Mouse (Mus musculus): ENCODE measurements around the gene Chid1. TPM values are rescaled to one million over a fixed set of nuclear protein-coding genes. Genes with fewer than 3 reads are reported as not detected.

Chid1 gene
- polyA plus RNA-seq, 1 experiment from 2014 or later = 47.3 TPM

- no peaks in the 10 kb centered on the region for H3K36me3 ChIP-seq
- no peak overlapping the region for H3K4me2 ChIP-seq (replicated peaks)
- H3K4me3 ChIP-seq (replicated peaks) = no peak overlapping the region
- H3K9me3 ChIP-seq (replicated peaks) = no peaks in the 10 kb centered on the region
- 66% methylated on average over 4 of the region's 4 CpGs for WGBS
- H3K27me3 ChIP-seq = no peaks in the 10 kb centered on the region
- H3K9ac ChIP-seq = no peak overlapping the region
- peaks cover 9% of the 10 kb centered on the region for H3K4me1 ChIP-seq
- H3K27ac ChIP-seq (replicated peaks) = no peak overlapping the region
- no peak for ATAC-seq (ENCODE audit: insufficient number of reproducible peaks, low FRiP score, low TSS enrichment, low read depth)
Observed at GRCm38 (mm10) chr7:141558329-141558776, 18.7 kb upstream of the Chid1 start.

DNA sequence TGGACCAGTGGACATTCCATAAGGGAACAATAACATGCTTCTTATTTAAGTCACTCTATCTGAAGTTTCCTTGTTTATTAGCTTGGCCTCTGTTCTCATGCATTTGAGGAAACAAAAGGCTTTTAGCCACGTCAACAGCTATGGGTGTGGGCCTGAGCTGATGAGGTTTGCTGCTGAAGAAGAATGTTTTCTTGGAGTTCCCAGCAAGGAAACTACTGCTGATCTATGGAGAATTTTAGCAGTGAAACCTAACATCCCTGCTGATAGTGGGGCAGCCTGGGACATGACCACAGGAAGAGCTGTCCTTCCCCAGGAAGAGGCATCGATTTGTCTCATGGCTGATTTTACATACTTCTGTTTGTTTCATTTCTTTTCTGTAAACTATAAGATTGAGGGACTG lies 10.8 kb upstream of the Chid1 start:
- Histone ChIP-seq H3K9me3 (replicated peaks) (no peaks in the 10 kb centered on the region), H3K4me2 (replicated peaks) (no peak overlapping the region), H3K27ac (replicated peaks) (no peak overlapping the region; the same call in 1 of the 2 replicates), H3K27me3 (no peaks in the 10 kb centered on the region), H3K4me3 (replicated peaks) (no peak overlapping the region), H3K4me1 (no peaks in the 10 kb centered on the region), H3K36me3 (no peaks in the 10 kb centered on the region), H3K9ac (no peak overlapping the region)
- WGBS = 68% methylated on average over 2 of the region's 2 CpGs
- ATAC-seq (ENCODE audit: insufficient number of reproducible peaks, low FRiP score, low TSS enrichment, low read depth) = no peak

GRCm38 (mm10) chr7:141549432-141550061 lies 9.9 kb upstream of the Chid1 start:
- 79% methylated on average over 3 of the region's 3 CpGs for WGBS
- Histone ChIP-seq H3K4me1 (no peaks in the 10 kb centered on the region), H3K36me3 (no peaks in the 10 kb centered on the region), H3K4me2 (replicated peaks) (no peak overlapping the region), H3K27me3 (no peaks in the 10 kb centered on the region), H3K4me3 (replicated peaks) (no peak overlapping the region), H3K27ac (replicated peaks) (no peak overlapping the region), H3K9me3 (replicated peaks) (no peaks in the 10 kb centered on the region), H3K9ac (no peak overlapping the region)
- ATAC-seq (ENCODE audit: insufficient number of reproducible peaks, low FRiP score, low TSS enrichment, low read depth) = no peak

GRCm38 (mm10) chr7:141544654-141545053 lies 5.0 kb upstream of the Chid1 start:
- Histone ChIP-seq H3K4me3 (replicated peaks) (no peak overlapping the region), H3K4me1 (peaks cover 13% of the 10 kb centered on the region), H3K9me3 (replicated peaks) (no peaks in the 10 kb centered on the region), H3K4me2 (replicated peaks) (no peak overlapping the region), H3K27me3 (no peaks in the 10 kb centered on the region), H3K36me3 (no peaks in the 10 kb centered on the region), H3K9ac (no peak overlapping the region), H3K27ac (replicated peaks) (no peak overlapping the region)
- 65% methylated on average over 4 of the region's 4 CpGs for WGBS
- no peak for ATAC-seq (ENCODE audit: insufficient number of reproducible peaks, low FRiP score, low TSS enrichment, low read depth)

DNA sequence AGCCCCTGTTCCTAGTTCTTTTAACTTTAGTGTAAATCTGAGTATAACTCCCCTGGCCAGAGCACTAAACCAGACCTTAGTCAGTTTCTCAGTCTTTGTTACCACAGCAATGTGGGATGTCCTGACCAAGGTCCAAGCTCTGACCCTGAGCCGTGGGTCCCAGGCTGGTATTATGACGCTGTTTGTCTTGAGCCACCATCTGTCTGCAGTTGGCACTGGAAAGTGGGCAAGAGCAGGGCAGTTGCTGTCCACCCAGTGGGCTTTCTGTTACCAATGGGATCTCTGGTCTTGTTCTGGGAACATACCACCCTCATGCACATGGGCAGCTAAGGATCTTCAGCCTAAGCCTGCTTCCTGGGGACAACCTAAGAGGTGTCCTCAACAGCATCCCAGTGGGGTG lies 2.9 kb upstream of the Chid1 start:
- no peaks in the 10 kb centered on the region for H3K9me3 ChIP-seq (replicated peaks)
- no peak overlapping the region for H3K27ac ChIP-seq (replicated peaks)
- no peak for ATAC-seq (ENCODE audit: insufficient number of reproducible peaks, low FRiP score, low TSS enrichment, low read depth)
- H3K27me3 ChIP-seq = no peaks in the 10 kb centered on the region
- no peak overlapping the region for H3K4me2 ChIP-seq (replicated peaks)
- no peaks in the 10 kb centered on the region for H3K36me3 ChIP-seq
- no peak overlapping the region for H3K4me3 ChIP-seq (replicated peaks)
- no peak overlapping the region for H3K9ac ChIP-seq
- 90% methylated on average over 2 of the region's 2 CpGs for WGBS
- peaks cover 24% of the 10 kb centered on the region for H3K4me1 ChIP-seq

- no peaks in the 10 kb centered on the region for H3K27me3 ChIP-seq
- H3K4me2 ChIP-seq (replicated peaks) = no peak overlapping the region
- no peak overlapping the region for H3K27ac ChIP-seq (replicated peaks)
- peaks cover 24% of the 10 kb centered on the region for H3K4me1 ChIP-seq
- 59% methylated on average over 4 of the region's 4 CpGs for WGBS
- no peaks in the 10 kb centered on the region for H3K36me3 ChIP-seq
- ATAC-seq (ENCODE audit: insufficient number of reproducible peaks, low FRiP score, low TSS enrichment, low read depth) = no peak
- H3K4me3 ChIP-seq (replicated peaks) = no peak overlapping the region
- H3K9me3 ChIP-seq (replicated peaks) = no peaks in the 10 kb centered on the region
- H3K9ac ChIP-seq = no peak overlapping the region
Observed at GRCm38 (mm10) chr7:141541681-141542080, 2.0 kb upstream of the Chid1 start.

- Histone ChIP-seq H3K4me2 (replicated peaks) (peak overlapping the region; percentile 78), H3K4me1 (peaks cover 24% of the 10 kb centered on the region), H3K36me3 (no peaks in the 10 kb centered on the region), H3K4me3 (replicated peaks) (peak overlapping the region; percentile 74), H3K27ac (replicated peaks) (peak overlapping the region; percentile 65), H3K27me3 (no peaks in the 10 kb centered on the region), H3K9me3 (replicated peaks) (no peaks in the 10 kb centered on the region), H3K9ac (no peak overlapping the region)
- peak; percentile 62 for ATAC-seq (ENCODE audit: insufficient number of reproducible peaks, low FRiP score, low TSS enrichment, low read depth)
- WGBS = 49% methylated on average over 13 of the region's 13 CpGs
Observed at GRCm38 (mm10) chr7:141540312-141541081, 840 bp upstream of the Chid1 start.

DNA sequence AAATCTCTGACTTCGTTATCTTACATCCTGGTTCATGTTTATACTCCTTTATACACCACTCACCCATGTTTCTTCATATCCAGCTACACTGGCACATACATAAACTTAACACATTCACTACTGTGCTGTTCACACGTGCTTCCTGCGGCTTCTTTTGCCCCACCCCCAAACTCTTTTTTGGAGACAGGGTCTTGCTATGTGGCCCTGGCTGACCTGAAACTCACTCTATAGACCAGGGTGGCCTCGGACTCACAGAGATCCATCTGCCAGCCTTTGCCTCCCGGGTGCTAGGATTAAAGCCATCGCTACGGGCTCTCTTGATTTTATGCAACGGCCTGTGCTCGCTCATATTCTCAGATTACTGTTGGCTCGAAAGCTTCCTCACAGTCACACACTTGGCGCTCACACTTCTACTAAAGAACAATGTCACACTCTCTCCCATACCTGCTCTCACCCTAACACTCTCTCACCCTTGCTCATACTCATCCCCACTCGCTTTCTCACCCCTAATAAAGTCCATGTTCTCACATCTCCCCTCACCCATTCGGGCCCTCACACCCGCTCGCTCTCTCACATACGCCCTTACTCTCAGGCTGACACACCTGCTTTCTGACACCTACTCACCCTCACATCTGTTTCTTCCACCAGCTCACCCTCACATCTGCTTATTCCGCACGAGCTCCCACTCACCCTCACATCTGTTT lies 653 bp downstream of the Chid1 start:
- H3K4me2 ChIP-seq (replicated peaks) = peak overlapping the region; percentile 78
- peak overlapping the region; percentile 74 for H3K4me3 ChIP-seq (replicated peaks)
- 11% methylated on average over 18 of the region's 18 CpGs for WGBS
- H3K27ac ChIP-seq (replicated peaks) = peak overlapping the region; percentile 75
- peak overlapping the region; percentile 62 for H3K9ac ChIP-seq
- H3K9me3 ChIP-seq (replicated peaks) = no peaks in the 10 kb centered on the region
- H3K4me1 ChIP-seq = peaks cover 24% of the 10 kb centered on the region
- no peaks in the 10 kb centered on the region for H3K27me3 ChIP-seq
- 0 out of 2 replicates have a peak, but pooled peaks have one; percentile 5 for ATAC-seq (ENCODE audit: insufficient number of reproducible peaks, low FRiP score, low TSS enrichment, low read depth)
- H3K36me3 ChIP-seq = no peaks in the 10 kb centered on the region

GRCm38 (mm10) chr7:141535570-141535969 lies 4.1 kb downstream of the Chid1 start:
- no peaks in the 10 kb centered on the region for H3K27me3 ChIP-seq
- H3K4me3 ChIP-seq (replicated peaks) = no peak overlapping the region
- peaks cover 18% of the 10 kb centered on the region for H3K4me1 ChIP-seq
- no peak overlapping the region for H3K9ac ChIP-seq
- no peak overlapping the region for H3K27ac ChIP-seq (replicated peaks)
- peaks cover 5% of the 10 kb centered on the region; the same call in 1 of the 2 replicates for H3K36me3 ChIP-seq
- H3K4me2 ChIP-seq (replicated peaks) = no peak overlapping the region
- ATAC-seq (ENCODE audit: insufficient number of reproducible peaks, low FRiP score, low TSS enrichment, low read depth) = no peak
- H3K9me3 ChIP-seq (replicated peaks) = no peaks in the 10 kb centered on the region
- WGBS = 71% methylated on average over 1 of the region's 1 CpGs

DNA sequence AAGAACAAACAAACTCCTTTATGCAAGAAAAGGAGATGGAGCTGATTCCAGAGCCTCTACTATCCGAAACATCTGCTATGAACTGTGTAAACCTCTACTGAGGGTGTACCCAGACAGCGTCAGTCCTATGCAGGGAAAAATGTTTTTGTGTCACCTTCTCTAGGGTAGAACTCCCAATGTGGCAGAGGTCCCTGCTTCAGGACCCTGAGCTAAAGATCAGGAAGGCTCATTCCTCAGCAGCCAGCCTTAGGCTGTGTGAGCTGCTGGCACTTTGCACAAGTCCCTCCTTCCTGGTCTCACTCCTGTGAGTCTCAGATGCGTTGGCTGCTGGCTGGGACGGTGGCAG lies 14.1 kb downstream of the Chid1 start:
- no peak for ATAC-seq (ENCODE audit: insufficient number of reproducible peaks, low FRiP score, low TSS enrichment, low read depth)
- Histone ChIP-seq H3K27me3 (no peaks in the 10 kb centered on the region), H3K4me3 (replicated peaks) (no peak overlapping the region), H3K4me2 (replicated peaks) (no peak overlapping the region), H3K27ac (replicated peaks) (no peak overlapping the region), H3K9me3 (replicated peaks) (no peaks in the 10 kb centered on the region), H3K4me1 (no peaks in the 10 kb centered on the region; the same call in 1 of the 2 replicates), H3K36me3 (peaks cover 45% of the 10 kb centered on the region), H3K9ac (no peak overlapping the region)
- WGBS = 87% methylated on average over 4 of the region's 4 CpGs

All from embryonic facial prominence, embryonic 15.5 days (tissue).